27 mouse cellular contexts compared by ENCODE assay signal in the genomic region with DNA sequence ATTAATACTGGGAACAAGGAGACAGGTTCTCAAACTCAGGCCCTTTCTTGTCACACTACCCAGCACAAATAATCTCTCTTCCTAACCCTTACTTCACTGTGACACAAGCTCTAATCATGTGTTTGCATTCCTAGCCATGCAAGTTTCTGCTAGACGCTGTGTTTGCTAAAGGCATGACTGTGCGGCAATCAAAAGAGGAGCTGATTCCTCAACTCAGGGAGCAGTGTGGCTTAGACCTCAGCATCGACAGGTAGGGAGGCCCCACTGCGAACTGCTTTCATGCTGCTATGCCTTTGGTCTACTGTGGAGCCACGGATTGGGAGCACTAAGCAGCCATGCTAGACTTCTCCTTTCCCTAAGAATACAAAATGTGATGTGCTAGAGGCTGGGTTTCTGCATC. TPM values are rescaled to one million over a fixed set of nuclear protein-coding genes. Genes with fewer than 3 reads are reported as not detected.
A peak's percentile ranks its signal among the peaks of the same experiment; 100 is the strongest.
DNase-seq lines count a peak whose midpoint lies in the region; ATAC-seq lines count a peak whose summit lies in the region.
"Had no signal": no experiment of that assay in that cellular context is flagged by ENCODE, and none has a peak within 500 bp of the region (broad histone marks: within the 10 kb centered on the region; RNA-seq: fewer than 3 reads in every experiment).

No protein-coding gene starts in this region.

- H3K27me3 ChIP-seq in intestine, embryonic 14.5 days (replicated peaks; ENCODE audit: control insufficient read depth, insufficient read depth, low read length): no peaks in the 10 kb centered on the region
- no peaks in the 10 kb centered on the region for H3K27me3 ChIP-seq in intestine, embryonic 15.5 days (replicated peaks)
- H3K27me3 ChIP-seq in stomach, embryonic 16.5 days (ENCODE audit: control insufficient read depth, insufficient read depth, low read length): no peaks in the 10 kb centered on the region
- H3K27me3 ChIP-seq: CH12.LX; embryonic facial prominence, embryonic 12.5 days; embryonic facial prominence, embryonic 15.5 days; heart, embryonic 13.5 days; Patski had no signal

- 0 out of 2 replicates have a peak, but pooled peaks have one; percentile 53 for ATAC-seq in intestine, embryonic 14.5 days (replicated peaks; ENCODE audit: low FRiP score, low TSS enrichment, low read depth)
- ATAC-seq in intestine, embryonic 15.5 days: no peak
- ATAC-seq in stomach, embryonic 16.5 days (ENCODE audit: insufficient read depth, low FRiP score): peak; percentile 89
- ATAC-seq: forebrain, embryonic 14.5 days; forebrain, postnatal 0 days; Patski had no signal

- peaks cover 93% of the 10 kb centered on the region for H3K36me3 ChIP-seq in intestine, embryonic 14.5 days (ENCODE audit: control insufficient read depth, insufficient read depth, low read length)
- H3K36me3 ChIP-seq in intestine, embryonic 15.5 days: peaks cover 22% of the 10 kb centered on the region
- H3K36me3 ChIP-seq in stomach, embryonic 16.5 days (ENCODE audit: control insufficient read depth, insufficient read depth, low read length): peaks cover 11% of the 10 kb centered on the region

- H3K9me3 ChIP-seq in intestine, embryonic 14.5 days (ENCODE audit: control insufficient read depth, low read length): no peaks in the 10 kb centered on the region
- no peaks in the 10 kb centered on the region for H3K9me3 ChIP-seq in intestine, embryonic 15.5 days
- no peaks in the 10 kb centered on the region for H3K9me3 ChIP-seq in stomach, embryonic 16.5 days (replicated peaks; ENCODE audit: control insufficient read depth, low read length)
- H3K9me3 ChIP-seq: embryonic facial prominence, embryonic 12.5 days; embryonic facial prominence, embryonic 15.5 days; G1E; heart, embryonic 13.5 days had no signal

- H3K4me1 ChIP-seq in intestine, embryonic 14.5 days (replicated peaks; ENCODE audit: control insufficient read depth, insufficient read depth, low read length): no peaks in the 10 kb centered on the region
- no peaks in the 10 kb centered on the region for H3K4me1 ChIP-seq in intestine, embryonic 15.5 days (replicated peaks)
- H3K4me1 ChIP-seq in stomach, embryonic 16.5 days (ENCODE audit: control insufficient read depth, insufficient read depth, low read length): no peaks in the 10 kb centered on the region
- H3K4me1 ChIP-seq: embryonic facial prominence, embryonic 12.5 days; embryonic facial prominence, embryonic 15.5 days; heart, embryonic 13.5 days had no signal

- no peak overlapping the region for H3K4me2 ChIP-seq in intestine, embryonic 14.5 days (ENCODE audit: low read length)
- H3K4me2 ChIP-seq in intestine, embryonic 15.5 days (replicated peaks): no peak overlapping the region
- no peak overlapping the region for H3K4me2 ChIP-seq in stomach, embryonic 16.5 days (ENCODE audit: low read depth, low read length)
- H3K4me2 ChIP-seq: embryonic facial prominence, embryonic 12.5 days; embryonic facial prominence, embryonic 15.5 days; heart, embryonic 13.5 days; hindbrain, embryonic 14.5 days had no signal

- no peak overlapping the region for H3K4me3 ChIP-seq in intestine, embryonic 14.5 days (ENCODE audit: low read depth, low read length)
- H3K4me3 ChIP-seq in intestine, embryonic 15.5 days (replicated peaks): no peak overlapping the region
- H3K4me3 ChIP-seq in stomach, embryonic 16.5 days (replicated peaks; ENCODE audit: low read length): no peak overlapping the region
- H3K4me3 ChIP-seq: embryonic facial prominence, embryonic 12.5 days; embryonic facial prominence, embryonic 15.5 days; gastrocnemius, adult 2 months; heart, embryonic 13.5 days had no signal

- no peak overlapping the region for H3K9ac ChIP-seq in intestine, embryonic 14.5 days (ENCODE audit: low read length)
- H3K9ac ChIP-seq in intestine, embryonic 15.5 days: no peak overlapping the region
- H3K9ac ChIP-seq in stomach, embryonic 16.5 days (ENCODE audit: low read length): no peak overlapping the region
- H3K9ac ChIP-seq: embryonic facial prominence, embryonic 12.5 days; embryonic facial prominence, embryonic 15.5 days; forebrain, postnatal 0 days; heart, embryonic 13.5 days; hindbrain, embryonic 14.5 days had no signal

- peak; percentile 50 for DNase-seq in intestine, embryonic 14.5 days (ENCODE audit: low spot score)
- peak; percentile 39 to 43 for DNase-seq in urinary bladder, postnatal 36 days (ENCODE audit: low spot score in 2 of 2)
- DNase-seq in urinary bladder, postnatal 4 days (ENCODE audit: low spot score in 2 of 2): no peak
- DNase-seq in left cerebral cortex, adult 9 months (ENCODE audit: low spot score in 2 of 2): no peak
- DNase-seq in thymus, postnatal 25 days: no peak
- DNase-seq: adrenal gland, postnatal 10 days; adrenal gland, postnatal 36 days; B cell, adult 2 months; cerebellum, adult 18-20 months; cerebellum, adult 9-10 months; cerebellum, postnatal 14 days; forebrain, postnatal 0 days; gastrocnemius, adult 2 months; gastrocnemius, postnatal 14 days; heart, adult 18-20 months; heart, postnatal 14 days; heart, postnatal 4 days had no signal

- WGBS in intestine, embryonic 14.5 days: 73% methylated on average over 5 of the region's 5 CpGs
- WGBS in intestine, embryonic 15.5 days: 62% methylated on average over 5 of the region's 5 CpGs
- 61% methylated on average over 5 of the region's 5 CpGs for WGBS in stomach, embryonic 16.5 days

- H3K27ac ChIP-seq in intestine, embryonic 14.5 days (ENCODE audit: low read depth): no peak overlapping the region
- H3K27ac ChIP-seq in intestine, embryonic 15.5 days: no peak overlapping the region
- H3K27ac ChIP-seq in stomach, embryonic 16.5 days (ENCODE audit: low read length): no peak overlapping the region
- H3K27ac ChIP-seq: embryonic facial prominence, embryonic 12.5 days; embryonic facial prominence, embryonic 15.5 days; gastrocnemius, adult 2 months; heart, embryonic 13.5 days; hindbrain, embryonic 14.5 days had no signal

RNA-seq across cellular contexts. Expression of a gene that starts 55.0 kb away (rescaled TPM):
- polyA plus RNA-seq in intestine, embryonic 14.5 days (2014; fragmentation: Nextera tagmentation; extraction: Ambion mirVana): 22.9 and 27.4 TPM in 2 replicates
- polyA plus RNA-seq in intestine, embryonic 15.5 days (2015; fragmentation: Nextera tagmentation; extraction: Ambion mirVana): 26.0 and 27.1 TPM in 2 replicates
- polyA plus RNA-seq in stomach, embryonic 16.5 days (2015; fragmentation: Nextera tagmentation; extraction: Ambion mirVana): 45.4 and 53.6 TPM in 2 replicates
- polyA plus RNA-seq: G1E had no signal

Comparison
In these comparisons a context has a peak if more than half of its experiments do, and no peak if none do; other contexts are left out.
1. DNase-seq: peak in intestine, embryonic 14.5 days (single experiment) and urinary bladder, postnatal 36 days (2 of 2); none in urinary bladder, postnatal 4 days (0 of 2), left cerebral cortex, adult 9 months (0 of 2) and thymus, postnatal 25 days (single experiment).